13 mouse cellular contexts compared by ENCODE assay signal in the genomic region with DNA sequence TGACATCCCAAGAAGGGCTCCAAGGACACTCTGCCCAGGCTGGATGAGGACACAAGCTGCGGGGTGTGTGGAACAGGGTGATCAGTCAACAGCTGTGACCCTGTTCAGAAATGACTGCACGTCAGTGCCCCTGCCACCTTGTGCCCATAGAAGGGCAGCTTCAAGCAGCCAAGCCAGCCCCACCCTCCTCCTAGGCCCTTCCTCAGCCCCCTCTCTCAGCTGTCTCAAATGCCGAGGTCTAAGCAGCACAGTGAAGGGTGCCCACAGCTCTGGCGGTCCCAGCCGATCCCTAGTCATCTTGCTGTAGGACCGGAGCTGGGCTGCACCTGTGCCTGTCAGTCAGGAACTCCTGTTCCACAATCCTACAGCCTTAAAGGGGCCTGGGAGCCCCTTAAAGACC. TPM values are rescaled to one million over a fixed set of nuclear protein-coding genes. Genes with fewer than 3 reads are reported as not detected.
DNase-seq lines count a peak whose midpoint lies in the region; ATAC-seq and TF ChIP-seq lines count a peak whose summit lies in the region.
"Had no signal": no experiment of that assay in that cellular context is flagged by ENCODE, and none has a peak within 500 bp of the region (broad histone marks: within the 10 kb centered on the region; RNA-seq: fewer than 3 reads in every experiment).

No protein-coding gene starts in this region.

- H3K27ac ChIP-seq in forebrain, embryonic 10.5 days, result peak overlapping the region; percentile 44; the same call in 1 of the 2 replicates
- no peak overlapping the region for H3K27ac ChIP-seq in forebrain, postnatal 0 days (ENCODE audit: low read depth, low read length)
- no peak overlapping the region for H3K27ac ChIP-seq in liver, embryonic 11.5 days (ENCODE audit: low read depth, low read length)

- H3K36me3 ChIP-seq in forebrain, embryonic 10.5 days (replicated peaks), result no peaks in the 10 kb centered on the region
- H3K36me3 ChIP-seq in forebrain, postnatal 0 days (ENCODE audit: insufficient read depth), result no peaks in the 10 kb centered on the region
- no peaks in the 10 kb centered on the region for H3K36me3 ChIP-seq in liver, embryonic 11.5 days (ENCODE audit: control insufficient read depth, insufficient read depth, low read length)

- ATAC-seq in forebrain, postnatal 0 days, result no peak
- ATAC-seq in liver, embryonic 11.5 days (replicated peaks; ENCODE audit: low FRiP score), result no peak
- no peak for ATAC-seq in monocyte, adult 5-6 weeks (replicated peaks; ENCODE audit: insufficient number of reproducible peaks, low FRiP score, low TSS enrichment, poor library complexity, severe bottlenecking)
- ATAC-seq: forebrain, embryonic 16.5 days had no signal

- H3K9me3 ChIP-seq in forebrain, embryonic 10.5 days, result no peaks in the 10 kb centered on the region
- H3K9me3 ChIP-seq in forebrain, postnatal 0 days (ENCODE audit: low read length), result no peaks in the 10 kb centered on the region
- no peaks in the 10 kb centered on the region for H3K9me3 ChIP-seq in liver, embryonic 11.5 days (ENCODE audit: control insufficient read depth, low read length)

- H3K4me1 ChIP-seq in forebrain, embryonic 10.5 days, result peaks cover 20% of the 10 kb centered on the region
- peaks cover 7% of the 10 kb centered on the region; the same call in 1 of the 2 replicates for H3K4me1 ChIP-seq in forebrain, postnatal 0 days (ENCODE audit: insufficient read depth)
- peaks cover 7% of the 10 kb centered on the region for H3K4me1 ChIP-seq in liver, embryonic 11.5 days (replicated peaks; ENCODE audit: control insufficient read depth, insufficient read depth, low read length)

- no peak overlapping the region for H3K9ac ChIP-seq in forebrain, postnatal 0 days
- H3K9ac ChIP-seq in liver, embryonic 11.5 days (ENCODE audit: low read depth, low read length), result no peak overlapping the region

- no peak overlapping the region for H3K4me2 ChIP-seq in forebrain, postnatal 0 days (ENCODE audit: low read depth)
- H3K4me2 ChIP-seq in liver, embryonic 11.5 days, result no peak overlapping the region

- DNase-seq in forebrain, embryonic 10.5 days (ENCODE audit: extremely low spot score, low spot score), result no peak
- DNase-seq in forebrain, postnatal 0 days, result no peak
- DNase-seq in A20 (ENCODE audit: low read depth, low spot score), result peak; percentile 77
- peak; percentile 90 for DNase-seq in gastrocnemius, postnatal 25 days
- peak; percentile 28 for DNase-seq in liver, embryonic 11.5 days (ENCODE audit: low spot score)
- no peak for DNase-seq in layer of hippocampus, adult 11-12 months (ENCODE audit: low spot score)
- no peak for DNase-seq in adrenal gland, postnatal 25 days
- DNase-seq: cerebellum, postnatal 10 days; midbrain, embryonic 14.5 days had no signal

- H3K27me3 ChIP-seq in forebrain, embryonic 10.5 days (ENCODE audit: poor library complexity, severe bottlenecking), result no peaks in the 10 kb centered on the region; the same call in 1 of the 2 replicates
- no peaks in the 10 kb centered on the region for H3K27me3 ChIP-seq in forebrain, postnatal 0 days (ENCODE audit: insufficient read depth, low read length)
- no peaks in the 10 kb centered on the region for H3K27me3 ChIP-seq in liver, embryonic 11.5 days (replicated peaks; ENCODE audit: control insufficient read depth, insufficient read depth, low read length)

- no peak overlapping the region for H3K4me3 ChIP-seq in forebrain, embryonic 10.5 days
- no peak overlapping the region for H3K4me3 ChIP-seq in forebrain, postnatal 0 days (ENCODE audit: low read depth, low read length)
- no peak overlapping the region for H3K4me3 ChIP-seq in liver, embryonic 11.5 days (ENCODE audit: low read depth, low read length)

- 89% methylated on average over 6 of the region's 6 CpGs for WGBS in forebrain, embryonic 10.5 days
- WGBS in forebrain, postnatal 0 days, result 91% methylated on average over 6 of the region's 6 CpGs
- WGBS in liver, embryonic 11.5 days, result 84% methylated on average over 6 of the region's 6 CpGs

- TF ChIP-seq CTCF in forebrain, postnatal 0 days (IDR thresholded peaks at IDR 0.05; ENCODE audit: low read depth), result no peak

RNA-seq across cellular contexts. Expression of a gene that starts 1.6 kb away (rescaled TPM):
- polyA plus RNA-seq in forebrain, embryonic 10.5 days (2016; fragmentation: Nextera tagmentation; extraction: Ambion mirVana), result 10.7 and 12.0 TPM in 2 replicates
- 5.7 and 7.9 TPM in 2 replicates for total RNA-seq in forebrain, postnatal 0 days (2014; rRNA removed)
- 5.5 and 6.4 TPM in 2 replicates for polyA plus RNA-seq in forebrain, postnatal 0 days (2015; fragmentation: Nextera tagmentation; extraction: Ambion mirVana)
- 10 to 100 TPM; 43.2 to 60.3 TPM for total RNA-seq in gastrocnemius, postnatal 25 days (2021)
- polyA plus RNA-seq in liver, embryonic 11.5 days (2014; fragmentation: Nextera tagmentation; extraction: Ambion mirVana), result 19.2 and 20.7 TPM in 2 replicates
- 1,011 to 1,374 TPM (median 1,247 TPM) in 3 replicates for total RNA-seq in monocyte, adult 5-6 weeks (2017)
- 12.6 and 14.4 TPM in 2 replicates for total RNA-seq in adrenal gland, postnatal 25 days (2021)

RNA-seq across cellular contexts. Expression of a gene that starts 20.6 kb away (rescaled TPM):
- polyA plus RNA-seq in forebrain, embryonic 10.5 days (2016; fragmentation: Nextera tagmentation; extraction: Ambion mirVana), result 0.46 and 1.4 TPM in 2 replicates
- 0.33 and 2.8 TPM in 2 replicates for total RNA-seq in forebrain, postnatal 0 days (2014; rRNA removed)
- polyA plus RNA-seq in forebrain, postnatal 0 days (2015; fragmentation: Nextera tagmentation; extraction: Ambion mirVana), result 0.21 and 1.5 TPM in 2 replicates
- total RNA-seq in gastrocnemius, postnatal 25 days (2021), result over 10,000 TPM; 16,193 to 17,938 TPM
- 1.9 and 3.7 TPM in 2 replicates for polyA plus RNA-seq in liver, embryonic 11.5 days (2014; fragmentation: Nextera tagmentation; extraction: Ambion mirVana)
- total RNA-seq in monocyte, adult 5-6 weeks (2017), result 7.5 to 20.6 TPM (median 11.3 TPM) in 3 replicates
- total RNA-seq in adrenal gland, postnatal 25 days (2021), result not detected in 2 replicates
- polyA plus RNA-seq: forebrain, embryonic 16.5 days; inflammation-experienced regulatory T-cells, adult 6 months; midbrain, embryonic 14.5 days had no signal

RNA-seq across cellular contexts. Expression of a gene that starts 27.5 kb away (rescaled TPM):
- 0.18 TPM in 1 of 2 replicates, not detected in the other for polyA plus RNA-seq in forebrain, embryonic 10.5 days (2016; fragmentation: Nextera tagmentation; extraction: Ambion mirVana)
- not detected in 2 replicates for total RNA-seq in forebrain, postnatal 0 days (2014; rRNA removed)
- polyA plus RNA-seq in forebrain, postnatal 0 days (2015; fragmentation: Nextera tagmentation; extraction: Ambion mirVana), result not detected in 2 replicates
- not detected for total RNA-seq in gastrocnemius, postnatal 25 days (2021)
- polyA plus RNA-seq in liver, embryonic 11.5 days (2014; fragmentation: Nextera tagmentation; extraction: Ambion mirVana), result 0.41 and 0.42 TPM in 2 replicates
- total RNA-seq in monocyte, adult 5-6 weeks (2017), result not detected in 3 replicates
- not detected in 2 replicates for total RNA-seq in adrenal gland, postnatal 25 days (2021)
- total RNA-seq: left cerebral cortex, postnatal 10 days had no signal
- polyA plus RNA-seq: forebrain, embryonic 16.5 days; inflammation-experienced regulatory T-cells, adult 6 months; midbrain, embryonic 14.5 days had no signal

RNA-seq across cellular contexts. Expression of a gene that starts 36.4 kb away (rescaled TPM):
- 0.33 and 1.1 TPM in 2 replicates for polyA plus RNA-seq in forebrain, embryonic 10.5 days (2016; fragmentation: Nextera tagmentation; extraction: Ambion mirVana)
- total RNA-seq in forebrain, postnatal 0 days (2014; rRNA removed), result 1.2 and 1.6 TPM in 2 replicates
- polyA plus RNA-seq in forebrain, postnatal 0 days (2015; fragmentation: Nextera tagmentation; extraction: Ambion mirVana), result 1.2 and 1.4 TPM in 2 replicates
- over 10,000 TPM; 28,170 to 31,317 TPM for total RNA-seq in gastrocnemius, postnatal 25 days (2021)
- 1.5 and 2.4 TPM in 2 replicates for polyA plus RNA-seq in liver, embryonic 11.5 days (2014; fragmentation: Nextera tagmentation; extraction: Ambion mirVana)
- 13.6 to 16.7 TPM (median 15.5 TPM) in 3 replicates for total RNA-seq in monocyte, adult 5-6 weeks (2017)
- not detected in 2 replicates for total RNA-seq in adrenal gland, postnatal 25 days (2021)
- total RNA-seq: left cerebral cortex, postnatal 10 days had no signal

Comparison
In these comparisons a context has a peak if more than half of its experiments do, and no peak if none do; other contexts are left out.
1. DNase-seq: peak in A20 (single experiment), gastrocnemius, postnatal 25 days (single experiment) and liver, embryonic 11.5 days (single experiment); none in forebrain, embryonic 10.5 days (single experiment), forebrain, postnatal 0 days (single experiment), layer of hippocampus, adult 11-12 months (single experiment) and adrenal gland, postnatal 25 days (single experiment).
2. RNA of a gene that starts 1.6 kb away (total RNA-seq): 1,011 to 1,374 TPM in monocyte, adult 5-6 weeks; 43.2 to 60.3 TPM in gastrocnemius, postnatal 25 days, 12.6 to 14.4 TPM in adrenal gland, postnatal 25 days and 5.7 to 7.9 TPM in forebrain, postnatal 0 days; every median in the first group is over 10 times any median in the second.
3. RNA of a gene that starts 20.6 kb away (total RNA-seq): 16,193 to 17,938 TPM in gastrocnemius, postnatal 25 days; 7.5 to 20.6 TPM in monocyte, adult 5-6 weeks, not detected in adrenal gland, postnatal 25 days and 0.33 to 2.8 TPM in forebrain, postnatal 0 days; every median in the first group is over 100 times any median in the second.